Mouse (Mus musculus): ENCODE measurements around the gene Mtss1l. TPM values are rescaled to one million over a fixed set of nuclear protein-coding genes. Genes with fewer than 3 reads are reported as not detected.

Mtss1l gene
- polyA plus RNA-seq (2012; rRNA removed; ENCODE audit: low replicate concordance) = 54.9 and 77.1 TPM in 2 replicates

DNA sequence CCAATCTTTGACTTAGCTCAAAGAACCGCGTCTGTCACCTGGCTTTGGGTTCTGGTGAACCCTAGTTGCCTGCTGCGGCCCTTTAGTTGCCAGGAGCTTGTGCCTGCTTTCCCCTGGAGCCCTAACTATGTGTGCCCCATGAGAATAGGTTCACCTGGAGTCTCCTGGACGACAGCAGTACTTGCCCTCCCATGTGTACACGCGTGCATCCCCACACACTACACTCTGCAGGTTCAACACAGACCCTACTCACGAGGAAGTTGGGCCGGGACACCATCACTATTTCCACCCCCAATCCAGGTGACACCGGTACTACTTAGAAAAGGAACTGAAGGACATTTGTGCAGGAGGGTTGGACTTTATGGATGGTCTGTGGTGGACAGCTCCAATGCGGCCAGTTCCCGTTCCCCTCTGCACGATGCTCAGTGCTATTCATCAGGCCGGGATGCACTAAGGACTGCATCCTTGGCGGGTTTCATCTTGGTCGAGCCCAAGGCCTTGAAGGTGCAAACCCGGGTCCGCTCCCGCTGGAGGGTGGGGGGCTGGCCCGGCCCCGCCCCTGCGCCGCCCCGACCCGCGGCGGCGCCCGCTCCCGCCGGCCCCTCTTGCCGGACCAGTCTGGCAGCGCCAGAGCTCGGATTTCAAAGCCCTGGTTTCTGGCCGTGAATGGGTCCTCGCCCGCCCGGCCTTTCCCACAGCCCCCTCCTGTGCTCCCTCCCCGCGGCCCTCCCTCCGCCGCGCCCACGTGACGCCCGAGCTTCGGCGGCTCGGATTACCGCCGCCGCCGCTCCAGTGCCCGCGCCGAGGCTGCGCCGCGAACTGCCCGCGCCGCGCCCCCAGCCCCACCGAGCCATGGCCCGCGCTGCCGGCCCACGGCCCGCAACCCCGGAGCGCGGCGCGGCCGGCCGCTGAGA, at the start of gene Mtss1l:
Gene Mtss1l (plus strand): TSS at position 792 of the 914 bp plus-strand sequence.

Other genes with a start within 250 kb of the Mtss1l start
- 61.3 and 63.6 TPM in 2 replicates for gene Vac14, start 102.9 kb upstream of the Mtss1l start, polyA plus RNA-seq (2012; rRNA removed; ENCODE audit: low replicate concordance)
- gene Il34, start 84.4 kb downstream of the Mtss1l start, polyA plus RNA-seq (2012; rRNA removed; ENCODE audit: low replicate concordance) = 51.8 and 58.0 TPM in 2 replicates
- 28.8 and 48.9 TPM in 2 replicates for gene Cog4, start 125.1 kb downstream of the Mtss1l start, polyA plus RNA-seq (2012; rRNA removed; ENCODE audit: low replicate concordance)
- gene Sf3b3, start 125.3 kb downstream of the Mtss1l start, polyA plus RNA-seq (2012; rRNA removed; ENCODE audit: low replicate concordance) = 25.8 and 42.1 TPM in 2 replicates
- gene Fuk, start 181.0 kb downstream of the Mtss1l start, polyA plus RNA-seq (2012; rRNA removed; ENCODE audit: low replicate concordance) = 14.6 and 19.3 TPM in 2 replicates
- 38.9 and 60.7 TPM in 2 replicates for gene St3gal2, start 198.4 kb downstream of the Mtss1l start, polyA plus RNA-seq (2012; rRNA removed; ENCODE audit: low replicate concordance)